Mouse (Mus musculus) gastrocnemius, postnatal 10 days (tissue): ENCODE results near the gene Skint5. TPM values are rescaled to one million over a fixed set of nuclear protein-coding genes. Genes with fewer than 3 reads are reported as not detected.
"Not testable (repeated sequence)": the region's sequence is repeated elsewhere in the genome, so short reads cannot be mapped to it uniquely, and the experiment has no call there.

Experiments used
- DNase-seq: peaks from one replicate; pipeline ENCODE4 v3.0.0; 2021; ENCODE audit warnings: mixed read lengths
- long read RNA-seq, 2 experiments: library from polyadenylated mRNA; stranded (forward); transcript quantifications; one replicate each; pipeline ENCODE4 v2.0.0; 2021
- total RNA-seq, 2 experiments: library from RNA; stranded (reverse); gene quantifications; 2 replicates each; pipeline ENCODE4 v1.2.3; 2021

Skint5 gene
- not detected for total RNA-seq
- long read RNA-seq, experiment 1, result 0 reads
- long read RNA-seq, experiment 2, result 0 reads

DNA sequence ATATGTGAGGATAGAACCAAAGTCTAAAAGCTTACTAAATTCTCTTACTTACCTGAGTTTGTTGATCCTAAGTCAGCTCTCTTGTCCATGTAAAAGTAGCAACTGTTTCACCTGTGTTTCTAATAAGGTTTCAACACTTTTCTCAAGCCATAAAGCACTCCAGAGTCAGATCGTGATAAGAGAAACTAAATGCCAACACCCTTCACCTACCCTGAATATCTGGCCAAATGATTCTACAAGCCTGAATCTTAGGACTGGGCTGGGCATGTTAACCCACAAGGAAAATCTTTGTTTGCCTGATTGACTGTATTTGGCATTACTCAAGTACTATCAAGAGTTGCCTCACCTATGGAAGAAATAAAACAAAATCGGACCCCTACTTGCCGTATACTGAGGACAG lies at the start of gene Skint5:
Gene Skint5, minus strand, starts transcription at position 101 of the 400 bp plus-strand sequence.
- no peak for DNase-seq

DNA sequence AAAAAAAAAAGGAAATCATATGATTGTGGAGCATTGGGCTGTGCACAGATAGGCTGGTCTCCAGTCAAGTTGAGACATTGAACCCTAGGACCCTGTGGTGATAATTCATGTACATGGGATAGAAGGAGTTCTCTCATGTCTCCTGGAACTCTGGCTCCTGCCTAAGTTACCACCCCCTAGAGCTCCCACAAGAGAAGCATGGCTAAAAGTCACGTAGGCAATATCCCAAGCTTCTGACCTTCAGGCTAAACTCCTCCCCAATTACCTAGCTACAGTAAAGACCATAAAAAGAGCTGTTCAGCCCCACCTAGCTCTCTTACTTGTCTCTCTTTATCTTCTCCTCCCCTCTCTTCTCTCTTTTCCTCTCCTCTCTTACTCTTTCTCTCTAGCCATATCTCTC lies 42.0 kb downstream of the Skint5 start:
- no peak for DNase-seq

- no peak for DNase-seq
Observed at GRCm38 (mm10) chr4:113764182-113764581, 235.1 kb downstream of the Skint5 start.

- DNase-seq, result no peak
Observed at GRCm38 (mm10) chr4:113763684-113764083, 235.6 kb downstream of the Skint5 start.

GRCm38 (mm10) chr4:113448230-113448629 lies 551.1 kb downstream of the Skint5 start:
- not testable (repeated sequence) for DNase-seq

Other genes starting within 250 kb of the Skint5 start
- not detected for gene Skint11, start 163.9 kb upstream of the Skint5 start, total RNA-seq